Mouse (Mus musculus): Measurements from ENCODE around the gene Itga2b. TPM values are rescaled to one million over a fixed set of nuclear protein-coding genes. Genes with fewer than 3 reads are reported as not detected.
A peak's percentile ranks its signal among the peaks of the same experiment; 100 is the strongest.

Itga2b gene
- polyA plus RNA-seq, 1 experiment from 2014 or later, result 6.1 TPM

DNA sequence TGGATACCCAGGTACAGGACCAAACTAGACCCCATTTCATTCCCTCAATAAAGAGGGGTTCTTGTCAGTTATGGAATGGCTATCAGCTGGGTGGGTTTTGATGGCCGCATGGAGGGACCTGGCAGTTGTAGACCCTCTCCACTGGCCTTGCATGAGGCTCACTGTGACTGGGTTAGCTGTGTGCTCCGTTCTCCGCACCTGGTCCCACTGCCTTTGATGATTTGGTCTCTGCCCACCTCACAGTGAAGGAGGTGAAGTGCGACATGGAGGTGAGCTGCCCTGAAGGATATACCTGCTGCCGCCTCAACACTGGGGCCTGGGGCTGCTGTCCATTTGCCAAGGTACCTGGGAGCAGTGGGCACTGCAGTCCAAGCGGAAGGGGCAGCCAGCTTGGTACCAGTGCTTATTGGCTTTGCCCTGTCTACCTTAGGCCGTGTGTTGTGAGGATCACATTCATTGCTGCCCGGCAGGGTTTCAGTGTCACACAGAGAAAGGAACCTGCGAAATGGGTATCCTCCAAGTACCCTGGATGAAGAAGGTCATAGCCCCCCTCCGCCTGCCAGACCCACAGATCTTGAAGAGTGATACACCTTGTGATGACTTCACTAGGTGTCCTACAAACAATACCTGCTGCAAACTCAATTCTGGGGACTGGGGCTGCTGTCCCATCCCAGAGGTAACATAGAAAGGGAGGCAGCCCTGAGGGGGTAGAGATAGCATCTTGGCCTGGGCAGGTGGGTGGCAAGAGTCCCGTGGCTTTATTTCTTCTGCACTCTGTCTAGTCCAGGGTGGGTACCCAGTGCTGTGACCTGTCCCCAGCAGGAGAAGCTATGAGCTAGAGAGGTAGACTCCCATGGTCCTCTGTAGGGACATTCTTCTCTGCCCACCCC, 34.9 kb downstream of the Itga2b start:
- 0 out of 2 replicates have a peak overlapping the region, but pooled peaks have one; percentile 4 for H3K4me3 ChIP-seq (ENCODE audit: low read depth, low read length)
- peaks cover 17% of the 10 kb centered on the region for H3K4me1 ChIP-seq (ENCODE audit: control insufficient read depth, insufficient read depth, low read length)
- no peak overlapping the region for H3K27ac ChIP-seq (ENCODE audit: low read depth, low read length)
- WGBS, result 92% methylated on average over 11 of the region's 11 CpGs
- no peak overlapping the region for H3K4me2 ChIP-seq (ENCODE audit: low read depth)
- H3K36me3 ChIP-seq (ENCODE audit: control insufficient read depth, insufficient read depth, low read length), result peaks cover 14% of the 10 kb centered on the region
- no peak for ATAC-seq (ENCODE audit: insufficient read depth, low FRiP score, low TSS enrichment)
- no peak for DNase-seq (ENCODE audit: low spot score)
- H3K27me3 ChIP-seq (ENCODE audit: control insufficient read depth, insufficient read depth, low read length), result 0 out of 2 replicates have a peak, but pooled peaks cover 4% of the 10 kb centered on the region
- H3K9ac ChIP-seq (ENCODE audit: low read length), result no peak overlapping the region
- no peaks in the 10 kb centered on the region for H3K9me3 ChIP-seq (ENCODE audit: control insufficient read depth, low read length)

DNA sequence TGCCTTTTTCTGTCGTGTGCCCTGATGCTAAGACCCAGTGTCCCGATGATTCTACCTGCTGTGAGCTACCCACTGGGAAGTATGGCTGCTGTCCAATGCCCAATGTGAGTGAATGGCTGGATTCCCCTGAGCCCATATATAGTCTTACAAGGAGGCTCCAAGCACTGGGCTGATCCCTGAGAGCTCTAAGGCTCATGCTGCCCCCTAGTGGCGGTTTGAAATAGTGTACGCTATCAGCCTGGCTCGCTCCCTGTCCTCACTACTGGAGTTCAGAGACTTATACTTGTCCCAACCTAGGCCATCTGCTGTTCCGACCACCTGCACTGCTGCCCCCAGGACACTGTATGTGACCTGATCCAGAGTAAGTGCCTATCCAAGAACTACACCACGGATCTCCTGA, 35.5 kb downstream of the Itga2b start:
- H3K9me3 ChIP-seq (ENCODE audit: control insufficient read depth, low read length), result no peaks in the 10 kb centered on the region
- DNase-seq (ENCODE audit: low spot score) (peak; percentile 87), ATAC-seq (ENCODE audit: insufficient read depth, low FRiP score, low TSS enrichment) (no peak)
- no peak overlapping the region for H3K27ac ChIP-seq (ENCODE audit: low read depth, low read length)
- no peak overlapping the region for H3K4me3 ChIP-seq (ENCODE audit: low read depth, low read length)
- no peak overlapping the region for H3K9ac ChIP-seq (ENCODE audit: low read length)
- peaks cover 17% of the 10 kb centered on the region for H3K4me1 ChIP-seq (ENCODE audit: control insufficient read depth, insufficient read depth, low read length)
- WGBS, result 14% methylated on average over 7 of the region's 7 CpGs
- peaks cover 8% of the 10 kb centered on the region for H3K36me3 ChIP-seq (ENCODE audit: control insufficient read depth, insufficient read depth, low read length)
- H3K4me2 ChIP-seq (ENCODE audit: low read depth), result no peak overlapping the region
- H3K27me3 ChIP-seq (ENCODE audit: control insufficient read depth, insufficient read depth, low read length), result 0 out of 2 replicates have a peak, but pooled peaks cover 2% of the 10 kb centered on the region

DNA sequence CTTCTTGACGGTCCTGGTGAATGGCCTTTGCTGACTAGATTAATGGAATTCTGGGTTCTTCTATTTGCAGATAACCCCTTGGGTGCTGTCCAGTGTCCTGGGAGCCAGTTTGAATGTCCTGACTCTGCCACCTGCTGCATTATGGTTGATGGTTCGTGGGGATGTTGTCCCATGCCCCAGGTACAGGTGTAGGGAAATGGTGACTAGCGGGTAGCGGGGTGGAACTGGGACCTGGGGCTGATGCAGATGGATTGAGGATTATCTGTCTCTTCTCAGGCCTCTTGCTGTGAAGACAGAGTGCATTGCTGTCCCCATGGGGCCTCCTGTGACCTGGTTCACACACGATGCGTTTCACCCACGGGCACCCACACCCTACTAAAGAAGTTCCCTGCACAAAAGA, 36.1 kb downstream of the Itga2b start:
- WGBS, result 93% methylated on average over 7 of the region's 7 CpGs
- H3K4me3 ChIP-seq (ENCODE audit: low read depth, low read length), result no peak overlapping the region
- no peaks in the 10 kb centered on the region for H3K9me3 ChIP-seq (ENCODE audit: control insufficient read depth, low read length)

DNA sequence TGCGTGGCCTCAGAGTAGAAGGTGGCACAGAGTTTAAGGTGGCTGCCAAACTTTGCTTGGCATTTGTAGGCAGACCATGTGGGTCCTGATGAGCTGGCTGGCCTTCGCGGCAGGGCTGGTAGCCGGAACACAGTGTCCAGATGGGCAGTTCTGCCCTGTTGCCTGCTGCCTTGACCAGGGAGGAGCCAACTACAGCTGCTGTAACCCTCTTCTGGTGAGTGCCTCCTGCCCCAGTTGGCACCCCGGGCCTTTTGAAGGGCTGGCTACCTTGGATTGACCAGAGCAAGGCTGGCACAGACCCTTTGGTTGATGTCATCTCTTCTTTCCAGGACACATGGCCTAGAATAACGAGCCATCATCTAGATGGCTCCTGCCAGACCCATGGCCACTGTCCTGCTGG, 37.0 kb downstream of the Itga2b start:
- Histone ChIP-seq H3K4me3 (ENCODE audit: low read depth, low read length) (no peak overlapping the region), H3K27me3 (ENCODE audit: control insufficient read depth, insufficient read depth, low read length) (no peaks in the 10 kb centered on the region), H3K9me3 (ENCODE audit: control insufficient read depth, low read length) (no peaks in the 10 kb centered on the region), H3K27ac (ENCODE audit: low read depth, low read length) (no peak overlapping the region), H3K9ac (ENCODE audit: low read length) (no peak overlapping the region), H3K36me3 (ENCODE audit: control insufficient read depth, insufficient read depth, low read length) (peaks cover 5% of the 10 kb centered on the region), H3K4me1 (ENCODE audit: control insufficient read depth, insufficient read depth, low read length) (peaks cover 11% of the 10 kb centered on the region), H3K4me2 (ENCODE audit: low read depth) (no peak overlapping the region)
- no peak for ATAC-seq (ENCODE audit: insufficient read depth, low FRiP score, low TSS enrichment)
- 90% methylated on average over 6 of the region's 6 CpGs for WGBS
- no peak for DNase-seq (ENCODE audit: low spot score)

More for the DNA sequence above, 36.1 kb downstream of the Itga2b start:
- H3K36me3 ChIP-seq (ENCODE audit: control insufficient read depth, insufficient read depth, low read length), result peaks cover 5% of the 10 kb centered on the region
- no peak overlapping the region for H3K4me2 ChIP-seq (ENCODE audit: low read depth)
- DNase-seq (ENCODE audit: low spot score) (no peak), ATAC-seq (ENCODE audit: insufficient read depth, low FRiP score, low TSS enrichment) (no peak)
- H3K27ac ChIP-seq (ENCODE audit: low read depth, low read length), result no peak overlapping the region
- H3K9ac ChIP-seq (ENCODE audit: low read length), result no peak overlapping the region
- H3K27me3 ChIP-seq (ENCODE audit: control insufficient read depth, insufficient read depth, low read length), result no peaks in the 10 kb centered on the region
- H3K4me1 ChIP-seq (ENCODE audit: control insufficient read depth, insufficient read depth, low read length), result peaks cover 17% of the 10 kb centered on the region

DNA sequence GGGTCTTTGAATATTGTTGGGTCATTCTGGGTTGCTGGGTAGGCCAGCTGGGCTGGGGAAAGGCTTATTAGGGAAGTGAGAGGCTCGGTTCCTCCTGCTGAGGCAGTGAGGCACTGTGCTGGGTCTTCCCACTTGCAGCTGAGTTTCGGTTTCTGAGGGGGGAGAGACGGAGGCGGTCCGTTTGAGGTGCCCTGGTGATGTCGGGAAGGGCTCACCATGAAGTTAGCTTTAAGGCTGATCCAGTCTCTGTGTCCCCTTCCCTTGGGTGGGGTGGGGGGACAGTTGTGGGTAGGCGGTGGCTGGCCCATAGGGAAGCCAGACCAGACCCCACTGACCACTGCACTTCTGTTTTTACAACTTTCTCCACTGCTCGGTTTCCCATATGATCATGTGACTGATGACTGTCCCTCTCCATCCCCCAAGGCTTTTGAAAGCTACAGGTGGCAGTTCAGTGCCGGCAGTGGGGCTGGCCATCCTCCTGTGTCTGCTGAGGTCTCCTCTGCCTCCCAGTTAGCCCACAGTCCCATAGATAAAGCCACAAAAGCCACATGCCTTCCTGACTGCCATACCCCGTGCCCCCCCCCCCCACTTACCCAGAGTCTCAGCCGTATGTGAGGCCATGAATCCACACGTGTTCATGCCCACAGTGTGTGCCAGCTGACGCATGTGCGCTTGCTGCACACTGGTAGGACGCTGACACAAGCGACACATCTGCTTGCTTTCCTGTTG, 37.6 kb downstream of the Itga2b start:
- H3K9me3 ChIP-seq (ENCODE audit: control insufficient read depth, low read length), result no peaks in the 10 kb centered on the region
- H3K36me3 ChIP-seq (ENCODE audit: control insufficient read depth, insufficient read depth, low read length), result peaks cover 5% of the 10 kb centered on the region
- no peak overlapping the region for H3K4me2 ChIP-seq (ENCODE audit: low read depth)
- peaks cover 5% of the 10 kb centered on the region; the same call in 1 of the 2 replicates for H3K4me1 ChIP-seq (ENCODE audit: control insufficient read depth, insufficient read depth, low read length)
- DNase-seq (ENCODE audit: low spot score) (no peak), ATAC-seq (ENCODE audit: insufficient read depth, low FRiP score, low TSS enrichment) (no peak)
- H3K27ac ChIP-seq (ENCODE audit: low read depth, low read length), result no peak overlapping the region
- H3K27me3 ChIP-seq (ENCODE audit: control insufficient read depth, insufficient read depth, low read length), result no peaks in the 10 kb centered on the region
- WGBS, result 68% methylated on average over 16 of the region's 16 CpGs
- H3K4me3 ChIP-seq (ENCODE audit: low read depth, low read length), result no peak overlapping the region
- no peak overlapping the region for H3K9ac ChIP-seq (ENCODE audit: low read length)

DNA sequence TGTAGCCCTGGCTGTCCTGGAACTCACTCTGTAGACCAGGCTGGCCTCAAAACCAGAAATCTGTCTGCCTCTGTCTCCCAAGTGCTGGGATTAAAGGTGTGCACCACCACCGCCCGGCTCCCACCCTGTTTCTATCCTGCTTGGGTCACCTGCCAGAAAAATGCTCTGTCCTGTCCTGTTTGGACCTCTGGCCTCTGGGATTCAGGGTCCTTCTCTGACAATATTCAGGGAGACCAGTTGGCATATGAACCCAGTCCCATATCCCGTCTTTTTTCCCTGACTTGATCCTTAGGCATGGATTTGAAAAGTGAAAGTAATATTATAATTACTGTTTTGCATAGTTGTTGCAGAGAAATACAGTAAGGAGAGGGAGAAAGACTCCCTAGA, 38.2 kb downstream of the Itga2b start:
- Histone ChIP-seq H3K36me3 (ENCODE audit: control insufficient read depth, insufficient read depth, low read length) (peaks cover 5% of the 10 kb centered on the region), H3K9me3 (ENCODE audit: control insufficient read depth, low read length) (no peaks in the 10 kb centered on the region), H3K27ac (ENCODE audit: low read depth, low read length) (no peak overlapping the region), H3K4me1 (ENCODE audit: control insufficient read depth, insufficient read depth, low read length) (no peaks in the 10 kb centered on the region), H3K27me3 (ENCODE audit: control insufficient read depth, insufficient read depth, low read length) (no peaks in the 10 kb centered on the region), H3K9ac (ENCODE audit: low read length) (no peak overlapping the region), H3K4me2 (ENCODE audit: low read depth) (no peak overlapping the region), H3K4me3 (ENCODE audit: low read depth, low read length) (no peak overlapping the region)
- DNase-seq (ENCODE audit: low spot score), result no peak
- 88% methylated on average over 3 of the region's 3 CpGs for WGBS
- ATAC-seq (ENCODE audit: insufficient read depth, low FRiP score, low TSS enrichment), result no peak

DNA sequence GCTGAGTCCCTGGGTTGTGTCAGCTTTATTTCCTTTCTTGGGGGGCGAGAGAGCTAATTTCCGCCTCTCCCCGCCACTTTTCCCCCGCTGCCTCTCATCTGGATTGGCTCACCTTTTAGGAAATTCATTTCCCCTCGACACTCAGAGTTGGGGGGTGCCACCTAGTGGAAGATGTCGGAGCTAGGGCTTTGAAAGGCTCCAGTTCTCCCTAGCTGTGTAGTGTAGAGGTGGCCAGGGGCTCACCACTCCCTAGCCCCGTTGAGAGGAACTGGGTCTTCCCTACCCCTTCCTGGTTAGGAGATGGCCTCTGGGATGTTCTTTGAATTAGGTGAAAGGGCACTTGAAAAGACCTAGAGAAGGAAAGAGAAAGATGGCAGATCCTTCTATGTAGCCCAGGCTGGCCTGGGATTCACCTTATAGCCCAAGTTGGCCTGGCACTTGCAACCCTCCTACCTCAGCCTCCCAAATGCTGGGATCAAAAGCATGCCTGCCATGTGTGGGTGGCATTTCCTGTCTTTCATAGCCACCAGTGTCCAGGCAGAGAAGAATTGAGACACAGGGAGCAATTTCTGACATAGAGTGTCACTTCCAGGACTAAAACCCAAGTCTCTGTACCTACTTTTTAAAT, 38.8 kb downstream of the Itga2b start:
- peak overlapping the region; percentile 99 for H3K4me2 ChIP-seq (ENCODE audit: low read depth)
- H3K9me3 ChIP-seq (ENCODE audit: control insufficient read depth, low read length), result no peaks in the 10 kb centered on the region
- H3K4me3 ChIP-seq (ENCODE audit: low read depth, low read length), result peak overlapping the region; percentile 55
- peaks cover 5% of the 10 kb centered on the region for H3K36me3 ChIP-seq (ENCODE audit: control insufficient read depth, insufficient read depth, low read length)
- DNase-seq (ENCODE audit: low spot score) (peak; percentile 80), ATAC-seq (ENCODE audit: insufficient read depth, low FRiP score, low TSS enrichment) (0 out of 2 replicates have a peak, but pooled peaks have one; percentile 49)
- 0 out of 2 replicates have a peak overlapping the region, but pooled peaks have one; percentile 35 for H3K27ac ChIP-seq (ENCODE audit: low read depth, low read length)
- under 1% methylated on average over 7 of the region's 7 CpGs for WGBS
- no peaks in the 10 kb centered on the region for H3K4me1 ChIP-seq (ENCODE audit: control insufficient read depth, insufficient read depth, low read length)
- H3K9ac ChIP-seq (ENCODE audit: low read length), result peak overlapping the region; percentile 42
- no peaks in the 10 kb centered on the region for H3K27me3 ChIP-seq (ENCODE audit: control insufficient read depth, insufficient read depth, low read length)

DNA sequence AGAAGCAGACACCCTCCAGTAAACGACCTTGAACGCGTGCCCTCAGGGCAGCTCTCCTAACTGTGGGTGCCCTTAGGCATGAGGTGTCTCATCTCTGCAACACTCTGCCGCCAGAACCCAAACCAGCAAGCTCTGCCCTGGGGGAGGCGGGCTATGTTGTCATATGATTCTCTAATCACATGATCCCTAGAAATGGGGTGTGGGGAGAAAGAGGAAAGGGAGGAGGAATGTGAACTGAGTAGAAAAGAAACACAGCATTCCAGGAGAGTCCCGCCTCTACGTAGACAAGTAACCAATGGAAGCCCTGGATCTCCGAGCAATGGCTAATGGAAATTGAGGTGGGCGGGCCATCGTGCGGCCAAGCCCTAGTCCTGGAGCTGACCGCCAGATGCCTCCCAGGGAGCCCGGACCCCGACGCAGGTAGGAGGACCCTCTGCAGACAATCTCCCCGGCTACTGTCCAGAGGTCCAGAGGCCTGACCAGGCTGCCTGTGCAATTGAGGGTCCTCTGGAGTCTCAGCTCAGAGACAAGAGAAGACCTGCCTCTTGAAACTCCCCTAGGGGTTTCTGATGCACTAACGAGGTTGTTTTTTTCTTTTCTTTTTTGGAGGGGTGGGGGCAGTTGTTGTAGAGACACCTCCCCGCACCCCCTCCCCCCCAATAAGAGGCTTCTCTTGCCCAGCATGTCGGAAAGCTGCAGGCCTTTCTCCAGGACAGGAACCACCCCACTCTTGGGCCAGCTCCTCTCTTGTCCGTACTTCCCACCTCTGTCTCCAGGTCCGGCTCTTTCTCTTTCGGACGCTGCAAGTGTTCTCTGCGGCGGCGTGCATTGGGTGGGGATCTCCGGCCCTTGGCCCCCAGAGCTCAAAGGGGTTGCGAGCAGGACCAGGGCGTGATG, 39.6 kb downstream of the Itga2b start, which contains the start of gene Grn:
Grn (plus strand) TSS at position 195 of the 897 bp plus-strand sequence.
- no peaks in the 10 kb centered on the region for H3K27me3 ChIP-seq (ENCODE audit: control insufficient read depth, insufficient read depth, low read length)
- H3K36me3 ChIP-seq (ENCODE audit: control insufficient read depth, insufficient read depth, low read length), result peaks cover 5% of the 10 kb centered on the region
- peak within 1 kb of the TSS; percentile 35 for H3K27ac ChIP-seq (ENCODE audit: low read depth, low read length)
- no peaks in the 10 kb centered on the region for H3K9me3 ChIP-seq (ENCODE audit: control insufficient read depth, low read length)
- no peaks in the 10 kb centered on the region for H3K4me1 ChIP-seq (ENCODE audit: control insufficient read depth, insufficient read depth, low read length)
- H3K4me2 ChIP-seq (ENCODE audit: low read depth), result peak within 1 kb of the TSS; percentile 99
- peak within 1 kb of the TSS; percentile 55 for H3K4me3 ChIP-seq (ENCODE audit: low read depth, low read length)
- peak; percentile 83 for ATAC-seq (ENCODE audit: insufficient read depth, low FRiP score, low TSS enrichment)
- DNase-seq (ENCODE audit: low spot score), result peak; percentile 90
- under 1% methylated on average over 28 of the region's 29 CpGs for WGBS
- H3K9ac ChIP-seq (ENCODE audit: low read length), result peak within 1 kb of the TSS; percentile 42
